In genomic region chr5:110417756-110418522, GRCm38 (mm10) we compare ENCODE assay signal across 14 mouse cellular contexts. TPM values are rescaled to one million over a fixed set of nuclear protein-coding genes. Genes with fewer than 3 reads are reported as not detected.
DNase-seq lines count a peak whose midpoint lies in the region; ATAC-seq lines count a peak whose summit lies in the region.
"Had no signal": no experiment of that assay in that cellular context is flagged by ENCODE, and none has a peak within 500 bp of the region (broad histone marks: within the 10 kb centered on the region; RNA-seq: fewer than 3 reads in every experiment).

No protein-coding gene starts in this region.

- H3K9me3 ChIP-seq in heart, embryonic 16.5 days (replicated peaks; ENCODE audit: control insufficient read depth, low read length): no peaks in the 10 kb centered on the region
- H3K9me3 ChIP-seq in forebrain, embryonic 12.5 days: no peaks in the 10 kb centered on the region
- H3K9me3 ChIP-seq in hindbrain, embryonic 16.5 days (ENCODE audit: control insufficient read depth, low read length): no peaks in the 10 kb centered on the region
- H3K9me3 ChIP-seq: limb, embryonic 12.5 days had no signal

- no peak for DNase-seq in heart, adult 8-10 months (ENCODE audit: low spot score)
- DNase-seq in adrenal gland, adult 2 months: peak; percentile 81
- no peak for DNase-seq in right cerebral cortex, postnatal 10 days (ENCODE audit: low spot score in 2 of 2)
- DNase-seq in B cell, adult 2 months: no peak
- no peak for DNase-seq in right cerebral cortex, postnatal 14 days
- DNase-seq: kidney, adult 8-10 months; lung, embryonic 14.5 days; spleen, adult 18-20 months had no signal

- H3K27me3 ChIP-seq in heart, embryonic 16.5 days (ENCODE audit: control insufficient read depth, insufficient read depth, low read length): no peaks in the 10 kb centered on the region
- H3K27me3 ChIP-seq in forebrain, embryonic 12.5 days: no peaks in the 10 kb centered on the region
- no peaks in the 10 kb centered on the region for H3K27me3 ChIP-seq in hindbrain, embryonic 16.5 days (replicated peaks; ENCODE audit: control insufficient read depth, insufficient read depth, low read length)
- H3K27me3 ChIP-seq: limb, embryonic 12.5 days; Patski had no signal

- H3K9ac ChIP-seq in heart, embryonic 16.5 days (ENCODE audit: low read length): peak overlapping the region; percentile 28
- no peak overlapping the region for H3K9ac ChIP-seq in forebrain, embryonic 12.5 days
- no peak overlapping the region for H3K9ac ChIP-seq in hindbrain, embryonic 16.5 days (ENCODE audit: low read depth, low read length)
- H3K9ac ChIP-seq: limb, embryonic 12.5 days; lung, embryonic 14.5 days had no signal

- WGBS in heart, embryonic 16.5 days: 52% methylated on average over 14 of the region's 14 CpGs
- WGBS in forebrain, embryonic 12.5 days: 49% methylated on average over 14 of the region's 14 CpGs
- WGBS in hindbrain, embryonic 16.5 days: 55% methylated on average over 14 of the region's 14 CpGs

- peaks cover 26% of the 10 kb centered on the region for H3K4me1 ChIP-seq in heart, embryonic 16.5 days (ENCODE audit: control insufficient read depth, insufficient read depth, low read length)
- H3K4me1 ChIP-seq in forebrain, embryonic 12.5 days: peaks cover 60% of the 10 kb centered on the region
- peaks cover 24% of the 10 kb centered on the region for H3K4me1 ChIP-seq in hindbrain, embryonic 16.5 days (ENCODE audit: control insufficient read depth, insufficient read depth, low read depth, low read length)

- no peaks in the 10 kb centered on the region for H3K36me3 ChIP-seq in heart, embryonic 16.5 days (ENCODE audit: control insufficient read depth, insufficient read depth)
- H3K36me3 ChIP-seq in forebrain, embryonic 12.5 days (replicated peaks): peaks cover 3% of the 10 kb centered on the region; the same call in 1 of the 2 replicates
- no peaks in the 10 kb centered on the region for H3K36me3 ChIP-seq in hindbrain, embryonic 16.5 days (ENCODE audit: control insufficient read depth, insufficient read depth, low read length)

- ATAC-seq in heart, embryonic 16.5 days (replicated peaks; ENCODE audit: extremely low read depth, insufficient read depth, low FRiP score): 0 out of 2 replicates have a peak, but pooled peaks have one; percentile 34
- no peak for ATAC-seq in forebrain, embryonic 12.5 days (ENCODE audit: low FRiP score)
- ATAC-seq in hindbrain, embryonic 16.5 days: no peak
- ATAC-seq: CD4-positive, CD25-positive, alpha-beta regulatory T cell, adult 4 months had no signal

- no peak overlapping the region for H3K4me3 ChIP-seq in heart, embryonic 16.5 days (ENCODE audit: low read length)
- no peak overlapping the region for H3K4me3 ChIP-seq in forebrain, embryonic 12.5 days (replicated peaks)
- H3K4me3 ChIP-seq in hindbrain, embryonic 16.5 days (ENCODE audit: low read length): no peak overlapping the region
- H3K4me3 ChIP-seq: limb, embryonic 12.5 days had no signal

- H3K4me2 ChIP-seq in heart, embryonic 16.5 days (ENCODE audit: low read depth, low read length): no peak overlapping the region
- H3K4me2 ChIP-seq in forebrain, embryonic 12.5 days: peak overlapping the region; percentile 11; the same call in 1 of the 2 replicates
- H3K4me2 ChIP-seq in hindbrain, embryonic 16.5 days (ENCODE audit: low read length): no peak overlapping the region
- H3K4me2 ChIP-seq: limb, embryonic 12.5 days; lung, embryonic 14.5 days had no signal

- H3K27ac ChIP-seq in heart, embryonic 16.5 days (ENCODE audit: low read length): no peak overlapping the region
- peak overlapping the region; percentile 95 for H3K27ac ChIP-seq in forebrain, embryonic 12.5 days
- peak overlapping the region; percentile 12; the same call in 1 of the 2 replicates for H3K27ac ChIP-seq in hindbrain, embryonic 16.5 days (ENCODE audit: low read depth, low read length)
- H3K27ac ChIP-seq: limb, embryonic 12.5 days had no signal

RNA-seq across cellular contexts. Expression of gene Fbrsl1, which starts 30.4 kb away (rescaled TPM):
- polyA plus RNA-seq in heart, embryonic 16.5 days (2015; fragmentation: Nextera tagmentation; extraction: Ambion mirVana): 4.6 and 6.7 TPM in 2 replicates
- 10 to 100 TPM; 44.1 to 53.9 (median 46.1) TPM for total RNA-seq in heart, adult 8-10 months (2022)
- 10 to 100 TPM; 56.7 to 67.2 TPM for total RNA-seq in adrenal gland, adult 2 months (2021)
- 267 and 295 TPM in 2 replicates for polyA plus RNA-seq in adrenal gland, adult 2 months (2012; rRNA removed)
- polyA plus RNA-seq in forebrain, embryonic 12.5 days (2016; fragmentation: Nextera tagmentation; extraction: Ambion mirVana): 39.5 and 39.8 TPM in 2 replicates
- 10.7 and 13.6 TPM in 2 replicates for polyA plus RNA-seq in hindbrain, embryonic 16.5 days (2015; fragmentation: Nextera tagmentation; extraction: Ambion mirVana)
